Mouse (Mus musculus): ENCODE measurements around the gene Patz1.
A peak's percentile ranks its signal among the peaks of the same experiment; 100 is the strongest.

Gene Patz1

DNA sequence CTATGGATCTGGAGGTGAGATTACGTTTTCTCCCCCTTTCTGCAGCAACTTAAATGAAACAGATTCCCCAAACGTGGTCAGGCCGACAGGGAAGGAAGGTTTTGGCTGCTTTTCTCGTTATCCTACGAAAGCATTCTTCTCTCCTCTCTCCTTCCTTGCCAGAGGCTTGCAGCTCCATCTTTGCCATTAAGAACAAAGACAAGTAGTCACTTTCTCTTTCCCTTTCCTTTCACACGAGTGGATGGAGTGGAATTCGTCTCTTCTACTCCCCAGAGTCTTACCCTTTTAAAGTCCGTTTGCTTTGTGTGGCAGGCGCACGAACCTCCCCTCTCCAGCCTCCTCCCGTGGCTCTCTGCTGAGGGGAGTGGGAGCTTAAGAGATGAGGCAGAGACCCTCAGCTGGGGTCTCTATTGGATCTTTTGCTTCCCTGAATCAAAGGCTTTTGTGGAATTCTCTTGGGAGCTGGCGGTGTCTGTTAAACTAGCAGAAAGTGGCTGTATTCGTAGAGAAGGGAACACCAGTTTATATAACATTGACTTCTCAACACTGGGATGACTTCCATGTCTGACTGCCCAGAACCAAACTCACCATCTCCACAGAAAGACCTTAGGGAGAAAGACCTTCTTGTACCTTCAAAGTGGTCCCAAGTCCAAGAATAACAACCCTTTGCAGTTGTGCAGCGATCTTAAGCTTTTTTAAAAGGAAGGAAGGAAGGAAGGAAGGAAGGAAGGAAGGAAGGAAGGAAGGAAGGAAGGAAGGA is 42.5 kb downstream of the Patz1 start:
- DNase-seq: no peak

DNA sequence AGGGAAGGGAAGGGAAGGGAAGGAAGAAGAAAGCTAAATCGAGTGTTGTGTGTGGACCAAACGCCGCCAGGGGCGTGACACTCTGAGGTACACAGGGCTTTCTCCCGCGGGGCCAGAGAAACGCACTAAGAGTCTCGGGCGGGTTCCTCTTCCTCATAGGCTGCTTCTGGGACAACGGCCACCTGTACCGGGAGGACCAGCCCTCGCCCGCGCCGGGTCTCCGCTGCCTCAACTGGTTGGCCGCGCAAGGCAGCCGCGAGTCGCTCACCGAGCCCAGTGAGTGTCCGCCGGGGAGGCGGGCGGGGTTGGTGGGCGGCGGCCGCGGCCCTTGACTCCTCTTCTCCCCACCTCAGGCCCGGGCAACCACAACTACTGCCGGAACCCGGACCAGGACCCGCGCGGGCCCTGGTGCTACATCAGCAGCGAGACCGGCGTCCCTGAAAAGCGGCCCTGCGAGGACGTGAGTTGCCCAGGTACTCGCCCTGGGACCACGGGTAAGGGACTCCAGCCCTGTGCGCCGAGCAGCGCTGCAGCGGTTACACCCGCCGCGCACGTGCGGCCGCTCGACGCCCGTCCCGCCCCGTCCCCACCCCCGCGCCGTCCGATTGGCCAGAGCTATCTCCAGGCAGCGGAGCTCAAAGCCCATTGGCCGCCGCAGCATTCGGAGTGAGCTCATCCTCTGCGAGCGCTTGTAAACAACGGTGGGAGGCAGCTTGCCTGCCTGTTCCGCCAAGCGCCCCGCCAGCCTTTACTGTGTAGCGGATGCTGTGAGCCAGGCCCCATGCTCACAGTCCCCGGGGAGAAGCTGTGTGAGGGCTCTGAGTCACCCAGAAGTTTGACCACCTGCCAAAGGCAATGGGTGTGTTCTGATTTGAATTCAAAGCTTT is 43.3 kb downstream of the Patz1 start:
- peak; percentile 91 to 96 for DNase-seq

DNA sequence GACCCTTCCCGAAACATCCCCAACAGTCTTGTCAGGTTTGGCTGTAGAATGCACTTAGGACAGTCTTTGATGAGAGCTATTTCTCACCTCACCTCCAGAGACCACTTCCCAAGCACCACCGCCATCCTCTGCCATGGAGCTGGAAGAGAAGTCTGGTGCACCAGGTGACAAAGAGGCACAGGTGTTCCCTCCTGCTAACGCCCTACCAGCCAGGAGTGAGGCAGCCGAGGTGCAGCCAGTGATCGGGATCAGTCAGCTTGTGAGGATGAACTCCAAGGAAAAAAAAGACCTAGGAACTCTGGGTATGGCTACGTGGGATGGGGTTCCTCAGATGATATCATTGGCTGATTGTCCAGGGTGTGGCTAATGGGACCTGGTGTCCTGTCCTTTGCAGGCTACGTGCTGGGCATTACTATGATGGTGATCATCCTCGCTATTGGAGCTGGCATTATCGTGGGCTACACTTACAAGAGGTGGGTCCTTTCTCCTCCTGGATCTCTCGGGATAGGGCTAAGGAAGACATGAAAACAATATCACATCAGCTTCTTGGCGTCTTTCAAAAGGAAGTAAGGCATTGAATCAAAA is 44.5 kb downstream of the Patz1 start:
- no peak for DNase-seq

DNA sequence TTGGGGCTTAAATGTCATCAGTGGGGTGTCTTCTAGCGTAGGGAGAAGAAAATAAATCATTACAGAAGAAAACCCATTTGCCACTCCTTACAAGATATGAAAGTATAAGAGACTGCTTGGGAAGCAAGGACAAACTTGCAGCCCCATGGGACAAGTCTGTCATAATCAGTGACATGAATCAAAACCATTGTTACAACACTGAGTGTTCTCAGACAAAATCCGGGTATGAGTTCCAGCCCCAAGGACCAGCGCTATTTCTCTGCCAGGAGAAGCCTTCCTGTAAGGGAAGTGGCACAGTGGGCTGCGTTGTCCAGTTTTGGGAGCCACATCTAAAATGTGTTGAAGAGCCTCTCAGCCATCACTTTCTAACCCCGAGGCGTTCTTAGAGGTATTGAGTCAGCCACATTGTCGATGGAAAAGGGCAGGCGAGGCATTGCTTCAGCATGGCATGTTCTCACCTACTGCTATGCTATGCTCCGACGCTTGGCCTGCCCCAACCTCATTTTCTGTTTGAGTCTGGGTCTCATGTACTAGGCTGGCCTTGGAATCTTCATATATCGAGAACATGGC is 45.6 kb downstream of the Patz1 start:
- no peak for DNase-seq

DNA sequence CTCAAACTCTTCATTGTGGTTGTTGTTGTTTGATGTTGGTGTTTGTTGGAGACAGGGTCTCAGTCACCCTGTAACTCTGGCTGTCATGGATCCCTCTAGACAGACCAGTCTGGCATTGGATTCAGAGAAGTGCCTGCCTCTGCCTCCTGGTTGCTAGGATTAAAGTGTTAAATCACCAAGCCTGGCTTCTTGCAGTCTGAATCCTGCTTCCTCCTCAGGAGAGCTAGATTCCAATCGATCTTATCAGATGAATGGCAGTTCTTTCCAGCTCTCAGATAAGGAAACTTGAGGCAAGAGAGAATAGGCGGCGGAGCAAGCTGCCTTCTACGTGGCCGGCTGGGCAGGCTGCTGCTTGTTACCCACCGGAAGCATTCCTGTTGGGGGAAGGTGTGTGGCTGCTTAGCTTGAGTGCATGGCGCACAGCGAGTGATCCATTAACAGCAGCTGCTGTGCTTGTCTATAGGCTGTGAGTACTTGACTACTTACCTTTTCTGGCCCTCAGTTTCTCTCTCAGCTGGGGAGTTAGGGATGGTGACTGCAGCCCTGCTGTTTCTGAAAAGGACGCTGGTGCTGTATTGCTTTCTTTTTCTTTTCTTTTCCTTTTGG is 46.1 kb downstream of the Patz1 start:
- no peak for DNase-seq

DNA sequence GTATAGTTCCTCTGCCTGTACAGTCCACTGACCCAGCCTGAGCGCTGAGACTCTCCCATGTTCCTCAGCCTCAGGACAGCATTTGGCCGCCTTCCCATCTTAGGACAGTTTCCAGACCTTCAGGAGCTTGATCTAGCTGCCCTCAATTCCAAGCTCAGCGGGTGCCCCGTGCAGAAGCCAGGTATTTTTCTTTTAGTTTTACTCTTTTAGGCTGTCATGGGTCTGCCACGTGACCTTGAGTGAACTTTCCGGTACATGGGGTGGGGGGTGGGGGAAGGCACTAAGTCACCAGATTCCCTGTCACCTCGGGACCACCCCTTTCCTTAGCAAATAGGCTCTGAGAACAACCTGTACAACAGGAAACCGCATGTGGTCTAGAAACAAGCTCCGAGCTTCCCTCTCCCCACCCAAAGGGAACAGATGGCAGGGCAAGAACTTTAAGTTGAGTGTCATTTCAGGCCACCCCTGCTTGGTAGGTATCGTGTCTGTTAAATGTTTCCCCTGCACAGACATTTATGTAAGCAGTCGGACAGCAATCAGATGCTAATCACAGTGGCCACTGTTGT is 47.1 kb downstream of the Patz1 start:
- DNase-seq: peak; percentile 68 to 72

DNA sequence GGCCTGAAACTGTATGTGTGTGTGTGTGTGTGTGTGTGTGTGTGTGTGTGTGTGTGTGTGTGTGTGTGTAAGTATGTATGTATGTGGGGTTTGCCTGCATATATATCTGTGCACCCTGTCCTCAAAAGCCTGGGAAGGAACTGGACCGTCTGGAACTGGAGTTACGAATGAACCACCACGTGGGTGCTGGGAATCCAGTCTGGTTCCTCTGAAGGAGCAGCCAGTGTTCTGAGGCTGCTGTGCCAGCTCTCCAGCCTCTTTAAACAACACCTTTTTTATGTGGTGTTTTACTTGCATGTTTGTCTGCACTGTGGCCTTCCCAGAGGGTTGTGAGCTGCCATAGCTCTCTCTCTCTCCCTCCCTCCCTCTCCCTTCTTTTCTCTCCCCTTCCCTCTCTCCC is 47.9 kb downstream of the Patz1 start:
- no peak for DNase-seq

DNA sequence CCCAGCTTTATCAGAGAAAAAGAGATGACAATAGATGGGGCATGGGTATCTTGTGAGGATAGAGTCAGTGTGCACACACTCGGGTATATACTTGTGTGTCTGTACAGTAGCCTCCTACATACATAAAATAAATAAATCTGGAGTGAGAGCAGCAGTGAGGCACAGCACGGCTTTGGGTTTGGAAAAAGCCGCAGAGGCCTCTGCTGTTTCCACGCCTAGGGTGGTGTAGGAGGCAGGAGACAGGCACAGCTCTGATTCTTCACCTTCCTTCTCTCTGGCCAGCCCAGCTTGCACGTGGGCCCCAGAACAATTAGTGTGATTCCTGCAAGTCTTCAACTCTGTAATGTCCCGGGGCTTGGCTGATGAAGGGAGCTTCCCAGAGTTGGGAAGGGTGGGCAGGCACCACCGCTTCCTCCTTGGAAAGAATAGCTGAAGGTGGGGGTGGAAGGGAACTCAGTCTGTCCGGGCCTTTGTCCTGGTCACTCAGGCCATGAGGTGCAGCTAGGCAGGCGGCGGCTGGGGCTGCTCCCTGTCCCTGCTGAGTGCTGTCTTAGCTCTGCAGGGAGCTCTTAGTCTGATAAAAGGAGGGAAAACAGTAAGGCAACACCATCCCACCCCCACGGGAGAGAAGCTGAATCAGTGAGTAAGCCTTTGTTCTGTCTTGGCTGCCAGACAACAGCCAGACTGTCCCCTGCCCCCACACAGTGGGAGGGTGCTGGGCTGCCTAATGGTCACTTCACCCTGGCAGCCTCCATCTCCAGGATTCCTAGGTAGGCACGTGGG is 48.7 kb downstream of the Patz1 start:
- peak; percentile 25 to 28 for DNase-seq

DNA sequence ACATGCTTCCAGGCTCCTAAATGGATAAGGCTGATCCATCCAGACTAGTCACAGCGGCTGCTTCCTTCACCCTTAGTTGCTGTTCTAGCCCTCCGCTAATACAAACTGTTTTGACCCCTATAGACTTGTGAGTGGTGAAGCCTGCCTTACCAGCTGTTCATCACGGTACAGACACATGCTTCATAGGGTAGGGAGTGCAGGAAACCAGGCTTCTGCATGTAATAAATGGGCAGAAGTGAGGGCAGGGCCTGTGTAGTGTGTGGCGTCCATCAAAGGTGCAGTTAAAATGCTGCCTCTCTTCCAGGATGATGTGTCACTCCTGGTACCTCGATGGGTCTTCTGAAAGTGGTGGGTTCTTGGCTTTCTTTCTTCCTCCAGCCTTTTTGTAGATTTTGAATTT is 49.3 kb downstream of the Patz1 start:
- DNase-seq: no peak

DNA sequence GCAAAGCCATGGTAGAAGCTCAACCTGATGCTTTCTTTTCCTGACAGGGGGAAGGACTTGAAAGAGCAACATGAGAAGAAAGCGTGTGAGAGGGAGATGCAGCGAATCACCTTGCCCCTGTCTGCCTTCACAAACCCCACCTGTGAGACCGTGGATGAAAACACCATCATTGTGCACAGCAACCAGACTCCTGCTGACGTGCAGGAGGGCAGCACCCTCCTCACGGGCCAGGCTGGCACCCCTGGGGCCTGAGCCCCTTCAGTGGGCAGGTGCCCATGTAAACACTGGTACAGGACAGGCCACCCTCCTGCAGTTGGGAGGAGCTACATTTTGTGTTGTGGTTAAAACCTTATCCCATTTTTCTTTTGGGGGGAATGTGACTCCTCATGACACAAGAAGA is 52.8 kb downstream of the Patz1 start:
- DNase-seq: no peak

DNA sequence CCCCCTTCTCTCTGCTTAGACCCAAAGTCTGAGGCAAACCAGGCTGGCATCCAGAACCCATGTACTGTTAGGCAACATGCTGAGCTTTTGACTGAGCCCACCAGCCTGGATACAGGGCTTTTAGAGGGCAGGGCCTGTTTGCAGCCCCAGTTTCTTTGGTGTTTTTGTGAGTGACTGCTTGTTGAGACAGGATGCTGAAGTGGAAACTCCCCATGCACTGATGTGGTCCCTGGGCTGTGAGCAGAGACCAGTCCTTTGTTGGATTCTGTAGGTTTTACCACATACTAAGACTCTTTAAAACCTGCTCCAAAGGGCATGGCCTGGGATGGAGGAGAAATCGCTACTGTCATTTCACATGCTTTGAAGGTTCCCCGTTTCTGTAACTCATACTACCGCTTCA is 56.2 kb downstream of the Patz1 start:
- no peak for DNase-seq

DNA sequence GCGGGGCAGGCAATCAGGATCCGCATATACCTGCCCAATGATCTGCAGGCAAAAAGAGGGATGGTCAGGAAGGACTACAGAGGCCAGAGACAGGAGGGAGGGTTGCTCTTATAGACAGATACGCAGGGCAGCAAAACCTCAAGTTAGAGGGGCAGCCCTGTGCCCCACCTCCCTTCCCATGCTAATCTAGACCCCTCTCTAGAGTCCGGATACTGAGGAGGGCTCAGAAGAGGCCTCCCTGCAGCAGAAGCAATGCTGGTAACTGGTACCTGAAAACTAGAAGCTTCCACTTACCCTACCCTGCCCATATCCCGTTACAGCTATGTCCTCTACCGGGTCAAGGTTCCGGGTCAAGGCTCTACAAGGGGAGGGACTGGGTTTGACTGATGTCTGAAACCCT is 57.7 kb downstream of the Patz1 start:
- DNase-seq: no peak

DNA sequence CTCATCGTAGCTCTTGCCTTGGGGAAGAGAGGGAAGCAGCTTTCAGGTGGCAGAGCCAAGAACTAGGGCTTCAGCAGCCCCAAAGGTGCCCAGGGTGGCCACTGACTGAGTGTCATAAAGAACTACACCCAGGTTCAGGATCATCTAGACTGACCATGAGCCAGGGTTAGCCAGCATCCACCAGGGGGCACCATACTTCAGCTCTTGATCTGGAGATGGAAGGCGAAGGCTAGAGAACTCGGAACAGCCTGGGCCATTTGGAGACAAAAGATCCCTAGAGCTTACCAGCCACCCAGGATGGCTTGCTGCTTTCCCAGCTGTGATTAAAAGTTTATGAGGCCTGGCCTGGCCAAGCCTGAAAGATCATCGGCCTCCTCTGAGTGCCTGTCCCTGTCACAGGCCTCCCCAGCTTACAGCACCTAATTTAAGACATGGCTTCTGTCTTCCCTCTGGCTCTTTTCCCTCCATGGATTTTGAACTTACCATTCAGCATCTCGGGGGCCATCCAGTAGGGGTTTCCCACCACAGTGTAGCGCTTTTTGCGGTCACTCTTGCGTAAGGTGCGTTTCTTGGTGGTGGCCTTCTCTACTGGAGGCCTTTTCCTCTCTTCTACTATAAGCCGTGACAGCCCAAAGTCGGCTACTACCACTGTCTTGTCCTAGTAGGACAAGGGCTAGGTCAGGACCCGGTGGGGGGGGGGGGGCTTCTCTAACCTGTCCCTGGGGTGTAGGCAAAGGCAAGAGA is 58.6 kb downstream of the Patz1 start:
- peak; percentile 89 to 95 for DNase-seq

DNA sequence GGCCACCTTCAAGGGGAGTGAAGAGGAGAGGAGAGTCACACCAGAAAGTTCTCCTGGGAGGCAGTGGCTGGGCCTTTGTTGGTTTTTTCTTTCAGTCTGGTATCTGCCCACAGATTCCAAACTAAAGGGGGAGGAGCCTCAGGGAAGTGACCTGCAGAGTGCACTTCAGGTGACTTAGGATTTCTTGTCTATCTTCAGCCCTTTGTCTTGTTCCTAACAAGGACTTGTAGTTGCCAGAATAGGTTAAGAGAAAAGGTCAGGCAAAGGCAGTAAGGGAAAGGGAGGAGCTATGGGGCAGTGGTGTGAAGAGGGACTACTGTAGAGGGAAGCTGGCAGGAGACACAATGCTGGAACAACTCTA is 59.1 kb downstream of the Patz1 start:
- DNase-seq: no peak

DNA sequence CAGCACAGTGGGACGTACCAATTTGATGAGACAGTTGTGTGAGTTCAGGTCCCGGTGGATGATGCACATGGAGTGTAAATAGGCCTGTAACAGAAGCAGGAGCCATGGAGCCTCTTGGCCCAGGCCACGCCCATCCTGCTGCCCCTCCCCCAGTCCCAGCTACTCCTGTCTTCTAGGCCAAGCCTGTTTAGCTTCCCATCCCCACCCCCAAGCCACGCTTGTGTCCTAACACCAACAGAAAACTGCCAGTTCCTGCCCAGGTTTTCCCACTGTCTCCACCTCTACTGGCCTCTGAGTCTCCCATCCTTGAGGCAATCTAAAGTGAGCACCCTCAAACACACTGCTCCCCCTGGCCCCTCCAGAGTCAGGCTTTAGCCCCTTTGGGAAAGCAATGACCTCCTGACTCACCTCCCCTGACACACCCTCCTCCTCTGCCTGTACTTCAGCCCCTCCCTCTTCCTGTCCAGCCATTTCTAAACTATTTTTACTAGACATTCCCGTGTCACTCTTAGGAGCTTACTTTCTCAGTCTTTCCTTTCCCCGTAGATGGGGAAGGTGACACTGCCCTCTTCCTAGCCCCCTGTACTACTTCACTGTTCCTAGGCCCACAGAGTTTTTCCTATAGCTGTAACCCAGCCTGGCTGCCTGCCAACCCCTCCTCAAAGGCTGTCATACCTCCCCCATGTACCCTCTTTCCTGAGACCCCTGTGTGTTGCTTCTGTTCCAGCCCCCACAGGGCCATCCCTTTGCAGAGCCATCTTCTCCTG is 60.1 kb downstream of the Patz1 start:
- DNase-seq: peak; percentile 58 to 69

DNA sequence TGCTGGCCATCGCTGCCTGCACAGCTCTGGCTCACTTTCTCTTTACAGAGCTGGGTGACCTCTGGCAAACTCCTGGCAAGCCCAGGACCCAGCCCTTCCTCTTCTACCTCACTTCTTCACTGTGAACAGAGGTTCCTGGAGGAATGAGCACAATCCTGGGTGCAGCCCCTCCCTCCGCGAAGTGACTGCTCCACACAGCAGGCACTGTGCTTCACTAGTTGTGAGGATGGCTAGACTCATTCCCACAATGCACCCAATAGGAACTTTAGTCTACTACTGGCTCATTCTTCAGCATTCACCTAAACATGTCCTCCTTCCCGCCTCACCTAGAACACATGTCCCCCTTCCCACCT is 60.6 kb downstream of the Patz1 start:
- no peak for DNase-seq

DNA sequence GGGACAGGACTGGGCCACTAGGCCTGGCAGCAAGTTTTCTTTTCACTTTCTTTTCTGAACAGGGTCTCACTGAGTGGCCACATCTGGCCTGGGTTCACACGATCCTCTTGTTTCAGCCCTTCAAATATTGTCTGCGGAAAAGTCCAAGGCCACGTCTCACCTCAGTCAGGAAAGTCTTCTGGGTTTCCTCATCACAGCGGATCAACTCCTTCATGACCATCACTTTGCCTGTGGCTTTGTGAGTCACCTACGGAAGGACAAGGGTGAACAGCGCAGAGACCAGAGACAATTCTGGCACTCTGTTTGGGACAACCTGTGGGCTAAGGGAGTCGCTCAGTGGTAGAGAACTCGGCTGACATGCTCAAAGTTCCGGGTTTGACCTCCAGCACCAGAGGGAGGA is 63.5 kb downstream of the Patz1 start:
- no peak for DNase-seq

DNA sequence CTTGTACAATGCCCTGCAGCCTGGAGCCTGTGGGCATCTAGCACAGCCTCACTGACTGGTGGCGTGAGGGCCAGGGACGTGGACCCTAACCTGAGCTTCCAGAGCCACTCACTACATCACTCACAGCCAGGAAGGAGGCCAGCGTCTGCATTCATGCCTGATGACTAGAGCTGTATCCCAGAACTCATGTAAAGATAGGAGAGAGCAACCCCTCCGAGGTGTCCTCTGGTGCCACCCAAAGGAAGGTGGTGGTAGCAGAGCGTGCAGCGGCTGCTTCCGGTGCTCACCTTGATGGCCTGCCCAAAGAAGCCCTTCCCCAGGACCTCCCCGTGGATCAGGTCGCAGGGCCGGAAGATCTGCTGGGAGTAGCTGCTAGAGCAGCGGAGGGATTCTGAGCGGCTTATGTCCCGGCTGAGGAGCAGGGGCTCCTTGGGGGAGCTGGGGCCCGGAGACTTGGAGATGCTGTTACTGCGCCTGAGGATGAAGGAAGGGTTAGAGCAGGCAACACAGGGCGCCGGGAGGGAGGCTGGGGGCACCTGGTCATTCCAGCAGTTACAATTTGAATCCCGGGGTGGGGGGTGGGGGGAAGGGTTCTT is 64.4 kb downstream of the Patz1 start:
- DNase-seq: peak in 1 of 2 experiments; percentile 37

All from kidney, postnatal 36 days (tissue).